Mouse (Mus musculus) heart, embryonic 15.5 days (tissue): ENCODE measurements around the gene Rbck1. TPM values are rescaled to one million over a fixed set of nuclear protein-coding genes. Genes with fewer than 3 reads are reported as not detected.
"Not testable (repeated sequence)": the region's sequence is repeated elsewhere in the genome, so short reads cannot be mapped to it uniquely, and the experiment has no call there.

Experiments used
- ATAC-seq: fragments of 200-750 bp; cut with Nextera tagmentation; replicated peaks from 2 replicates; pipeline ENCODE4 v1.8.0; 2017; ENCODE audit warnings: low read depth, moderate TSS enrichment; ENCODE audit not compliant: insufficient number of reproducible peaks, insufficient read depth, low FRiP score
- H3K27ac ChIP-seq: fragments of 300-500 bp; sonication (generic); 2 replicates; pipeline ENCODE4 v1.5.1; 2015; ENCODE audit warnings: mild to moderate bottlenecking, inconsistent platforms
- H3K27me3 ChIP-seq: fragments of 300-500 bp; sonication (generic); 2 replicates; pipeline ENCODE4 v1.6.1; 2015; ENCODE audit warnings: inconsistent platforms
- H3K36me3 ChIP-seq: fragments of 300-500 bp; sonication (generic); 2 replicates; pipeline ENCODE4 v1.6.1; 2015; ENCODE audit warnings: mild to moderate bottlenecking, inconsistent platforms
- H3K4me1 ChIP-seq: fragments of 300-500 bp; sonication (generic); replicated peaks from 2 replicates; pipeline ENCODE4 v1.6.1; 2015; ENCODE audit warnings: inconsistent platforms
- H3K4me2 ChIP-seq: fragments of 300-500 bp; sonication (generic); 2 replicates; pipeline ENCODE4 v1.6.1; 2015; ENCODE audit warnings: inconsistent platforms, mild to moderate bottlenecking, moderate library complexity
- H3K4me3 ChIP-seq: fragments of 300-500 bp; sonication (generic); 2 replicates; pipeline ENCODE4 v1.5.1; 2015; ENCODE audit warnings: mild to moderate bottlenecking, inconsistent platforms
- H3K9ac ChIP-seq: fragments of 300-500 bp; sonication (generic); 2 replicates; pipeline ENCODE4 v1.6.1; 2015; ENCODE audit warnings: mild to moderate bottlenecking, inconsistent platforms
- H3K9me3 ChIP-seq: fragments of 300-500 bp; sonication (generic); replicated peaks from 2 replicates; pipeline ENCODE4 v1.6.1; 2016; ENCODE audit warnings: inconsistent platforms
- WGBS: fragments of 180-500 bp; shearing (Covaris S2); methylation state at CpG from one replicate; pipeline ENCODE4 v1.1.7; 2015; ENCODE audit warnings: mixed read lengths; 5-methylcytosine and 5-hydroxymethylcytosine counted together
- polyA plus RNA-seq: library from polyadenylated mRNA; unstranded; fragments of >200 nt; fragmentation: Nextera tagmentation; extraction: Ambion mirVana; gene quantifications from 2 replicates; pipeline ENCODE4 v1.2.1, GENCODE M21; 2015

The Rbck1 gene
- polyA plus RNA-seq, 1 experiment from 2014 or later: 54.3 TPM

DNA sequence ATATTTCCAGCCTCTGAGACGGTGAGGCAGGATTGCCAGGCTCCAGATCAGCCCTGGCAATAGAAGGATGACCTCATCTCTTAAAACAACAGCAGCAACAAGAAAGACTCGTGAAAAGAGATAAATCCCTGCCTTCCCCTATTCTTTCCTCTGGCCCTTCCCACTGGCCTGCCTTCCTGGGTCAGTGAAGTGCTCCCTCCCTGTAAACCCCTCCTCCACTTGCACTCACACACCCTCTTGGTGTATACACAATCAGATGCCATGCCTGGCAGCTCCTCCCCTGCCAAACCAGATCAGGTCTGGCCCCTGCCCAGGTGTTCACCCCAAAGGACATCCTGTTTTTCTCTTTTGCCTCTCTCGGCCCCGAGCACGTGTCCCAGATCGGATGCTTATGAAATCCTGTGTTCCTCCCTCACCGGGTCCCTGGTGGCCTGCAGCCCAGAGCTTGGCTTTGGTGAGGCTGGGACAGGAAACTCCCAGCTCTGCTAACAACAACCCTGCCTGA is 27.9 kb upstream of the Rbck1 start:
- H3K4me2 ChIP-seq: no peak overlapping the region
- H3K9me3 ChIP-seq: no peaks in the 10 kb centered on the region
- H3K36me3 ChIP-seq: no peaks in the 10 kb centered on the region
- H3K4me3 ChIP-seq: no peak overlapping the region
- ATAC-seq: peak; percentile 54
- no peak overlapping the region for H3K9ac ChIP-seq
- H3K4me1 ChIP-seq: peaks cover 24% of the 10 kb centered on the region
- peak overlapping the region; percentile 67 for H3K27ac ChIP-seq
- WGBS: 31% methylated on average over 7 of the region's 7 CpGs
- H3K27me3 ChIP-seq: no peaks in the 10 kb centered on the region

- WGBS: 50% methylated on average over 5 of the region's 5 CpGs
- no peak for ATAC-seq
These were observed 27.2 kb upstream of the Rbck1 start for GRCm38 (mm10) chr2:152359616-152360015.

GRCm38 (mm10) chr2:152358977-152359376 is 26.5 kb upstream of the Rbck1 start:
- not testable (repeated sequence) for H3K4me3 ChIP-seq, H3K27me3 ChIP-seq, ATAC-seq, H3K4me2 ChIP-seq, H3K9ac ChIP-seq, H3K27ac ChIP-seq, H3K9me3 ChIP-seq, H3K36me3 ChIP-seq
- peaks cover 23% of the 10 kb centered on the region for H3K4me1 ChIP-seq
- WGBS: 85% methylated on average over 5 of the region's 5 CpGs

More at GRCm38 (mm10) chr2:152359616-152360015, 27.2 kb upstream of the Rbck1 start:
- no peaks in the 10 kb centered on the region for H3K27me3 ChIP-seq
- H3K27ac ChIP-seq: peak overlapping the region; percentile 67; the same call in 1 of the 2 replicates
- H3K4me2 ChIP-seq: no peak overlapping the region
- H3K9me3 ChIP-seq: no peaks in the 10 kb centered on the region
- H3K9ac ChIP-seq: no peak overlapping the region
- no peaks in the 10 kb centered on the region for H3K36me3 ChIP-seq
- peaks cover 24% of the 10 kb centered on the region for H3K4me1 ChIP-seq
- no peak overlapping the region for H3K4me3 ChIP-seq

GRCm38 (mm10) chr2:152357254-152357653 is 24.8 kb upstream of the Rbck1 start:
- Histone ChIP-seq H3K9me3 (no peaks in the 10 kb centered on the region), H3K4me3 (no peak overlapping the region), H3K4me1 (peaks cover 16% of the 10 kb centered on the region), H3K27ac (no peak overlapping the region), H3K4me2 (no peak overlapping the region), H3K9ac (no peak overlapping the region), H3K27me3 (no peaks in the 10 kb centered on the region), H3K36me3 (no peaks in the 10 kb centered on the region)
- no peak for ATAC-seq
- WGBS: 86% methylated on average over 3 of the region's 3 CpGs

- H3K9ac ChIP-seq: no peak overlapping the region
- no peaks in the 10 kb centered on the region for H3K36me3 ChIP-seq
- H3K4me1 ChIP-seq: peaks cover 11% of the 10 kb centered on the region
- H3K27ac ChIP-seq: no peak overlapping the region
- peak; percentile 51; the same call in 1 of the 2 replicates for ATAC-seq
- H3K4me2 ChIP-seq: no peak overlapping the region
- no peaks in the 10 kb centered on the region for H3K9me3 ChIP-seq
- H3K4me3 ChIP-seq: no peak overlapping the region
- H3K27me3 ChIP-seq: no peaks in the 10 kb centered on the region
- WGBS: 84% methylated on average over 8 of the region's 8 CpGs
These were observed 17.5 kb upstream of the Rbck1 start for GRCm38 (mm10) chr2:152349842-152350540.

DNA sequence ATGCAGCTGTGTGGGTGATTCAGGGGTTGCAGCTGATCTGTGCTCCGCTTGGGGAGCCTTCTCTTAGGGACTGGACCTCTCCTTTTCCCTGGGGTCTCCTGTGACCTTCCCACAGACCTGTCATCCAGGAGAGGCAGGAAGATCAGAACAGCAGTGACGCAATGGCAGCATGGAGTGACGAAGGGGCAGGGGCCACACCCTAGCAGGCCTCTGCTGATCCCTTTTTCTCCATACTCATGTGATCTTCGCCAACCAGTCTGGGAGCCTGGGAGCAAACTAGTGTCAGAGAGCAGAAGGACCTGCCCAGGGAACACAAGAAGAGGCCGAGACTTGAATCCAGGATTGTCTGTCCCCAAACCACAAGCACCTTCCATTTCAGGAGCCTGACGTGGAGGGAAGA is 16.8 kb upstream of the Rbck1 start:
- no peak overlapping the region for H3K4me2 ChIP-seq
- no peaks in the 10 kb centered on the region for H3K36me3 ChIP-seq
- peaks cover 15% of the 10 kb centered on the region for H3K4me1 ChIP-seq
- 78% methylated on average over 6 of the region's 6 CpGs for whole genome bisulfite sequencing
- H3K4me3 ChIP-seq: no peak overlapping the region
- ATAC-seq: no peak
- H3K27ac ChIP-seq: no peak overlapping the region
- no peaks in the 10 kb centered on the region for H3K27me3 ChIP-seq
- no peaks in the 10 kb centered on the region for H3K9me3 ChIP-seq
- no peak overlapping the region for H3K9ac ChIP-seq

DNA sequence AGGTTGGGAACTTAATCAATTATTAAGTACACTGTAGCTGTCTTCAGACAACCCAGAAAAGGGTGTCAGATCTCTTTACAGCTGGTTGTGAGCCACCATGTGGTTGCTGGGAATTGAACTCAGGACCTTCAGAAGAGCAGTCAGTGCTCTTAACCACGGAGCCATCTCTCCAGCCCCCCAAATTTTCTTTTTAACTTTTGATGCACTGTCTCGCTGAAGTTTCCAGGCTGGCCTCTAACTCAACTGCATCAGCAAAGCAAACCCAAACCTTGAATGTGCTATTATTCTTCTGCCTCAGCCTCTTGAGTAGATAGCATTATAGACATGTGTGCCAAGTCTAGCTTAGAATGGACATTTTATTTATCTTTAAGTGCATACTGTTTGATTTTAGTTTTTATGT is 15.3 kb upstream of the Rbck1 start:
- Histone ChIP-seq H3K9me3 (no peaks in the 10 kb centered on the region), H3K36me3 (no peaks in the 10 kb centered on the region), H3K27me3 (no peaks in the 10 kb centered on the region), H3K4me3 (no peak overlapping the region), H3K4me1 (peaks cover 24% of the 10 kb centered on the region), H3K4me2 (no peak overlapping the region), H3K9ac (no peak overlapping the region), H3K27ac (no peak overlapping the region)
- no peak for ATAC-seq
- 76% methylated on average over 2 of the region's 2 CpGs for WGBS

- peaks cover 24% of the 10 kb centered on the region for H3K4me1 ChIP-seq
- H3K4me2 ChIP-seq: no peak overlapping the region
- H3K27ac ChIP-seq: no peak overlapping the region
- 20% methylated on average over 9 of the region's 9 CpGs for WGBS
- ATAC-seq: no peak
- H3K36me3 ChIP-seq: no peaks in the 10 kb centered on the region
- H3K9me3 ChIP-seq: no peaks in the 10 kb centered on the region
- H3K9ac ChIP-seq: no peak overlapping the region
- H3K27me3 ChIP-seq: no peaks in the 10 kb centered on the region
- no peak overlapping the region for H3K4me3 ChIP-seq
These were observed 14.5 kb upstream of the Rbck1 start for GRCm38 (mm10) chr2:152346776-152347465.

GRCm38 (mm10) chr2:152345393-152345792 is 12.9 kb upstream of the Rbck1 start:
- no peak overlapping the region for H3K4me3 ChIP-seq
- peaks cover 24% of the 10 kb centered on the region for H3K4me1 ChIP-seq
- no peaks in the 10 kb centered on the region for H3K9me3 ChIP-seq
- ATAC-seq: no peak
- WGBS: 70% methylated on average over 6 of the region's 6 CpGs
- H3K27me3 ChIP-seq: no peaks in the 10 kb centered on the region
- no peaks in the 10 kb centered on the region for H3K36me3 ChIP-seq
- no peak overlapping the region for H3K9ac ChIP-seq
- H3K4me2 ChIP-seq: no peak overlapping the region
- no peak overlapping the region for H3K27ac ChIP-seq

- H3K4me1 ChIP-seq: peaks cover 21% of the 10 kb centered on the region
- no peaks in the 10 kb centered on the region for H3K27me3 ChIP-seq
- no peak overlapping the region for H3K4me3 ChIP-seq
- no peak for ATAC-seq
- no peaks in the 10 kb centered on the region for H3K9me3 ChIP-seq
- H3K4me2 ChIP-seq: no peak overlapping the region
- 66% methylated on average over 5 of the region's 5 CpGs for WGBS
- H3K36me3 ChIP-seq: no peaks in the 10 kb centered on the region
- H3K27ac ChIP-seq: no peak overlapping the region
- H3K9ac ChIP-seq: no peak overlapping the region
These were observed 12.5 kb upstream of the Rbck1 start for GRCm38 (mm10) chr2:152344909-152345308.

GRCm38 (mm10) chr2:152344361-152344760 is 11.9 kb upstream of the Rbck1 start:
- 0 out of 2 replicates have a peak, but pooled peaks have one; percentile 11 for ATAC-seq
- Histone ChIP-seq H3K9me3 (no peaks in the 10 kb centered on the region), H3K4me1 (peaks cover 18% of the 10 kb centered on the region), H3K27me3 (no peaks in the 10 kb centered on the region), H3K36me3 (no peaks in the 10 kb centered on the region), H3K9ac (peak overlapping the region; percentile 63), H3K4me2 (peak overlapping the region; percentile 94), H3K27ac (peak overlapping the region; percentile 63), H3K4me3 (peak overlapping the region; percentile 71)
- WGBS: 8% methylated on average over 10 of the region's 10 CpGs
